Mouse (Mus musculus) liver, adult 2 months (tissue): ENCODE measurements at regions not wholly inside any gene's neighbourhood (a gene's known extent, or its start where the extent isn't known, plus 50 kb on each side); places are given as distances from the start of the nearest gene placed in this dataset.

Source experiments
- DNase-seq: peaks from one replicate; pipeline ENCODE4 v3.0.0-alpha.2; 2011; ENCODE audit warnings: low read depth, low spot score; ENCODE audit errors: extremely low read depth
- H3K27ac ChIP-seq: fragments of 200-500 bp; replicated peaks from 2 replicates; pipeline ENCODE4 v1.5.1; 2012; ENCODE audit warnings: low read depth, mild to moderate bottlenecking, control low read depth, inconsistent platforms, low read length; ENCODE audit not compliant: insufficient read depth
- H3K27me3 ChIP-seq: fragments of 200-500 bp; 2 replicates; pipeline ENCODE4 v1.6.1; 2012; ENCODE audit warnings: mild to moderate bottlenecking, moderate library complexity, low read length, inconsistent platforms; ENCODE audit not compliant: control insufficient read depth, insufficient read depth
- H3K36me3 ChIP-seq: fragments of 200-500 bp; 2 replicates; pipeline ENCODE4 v1.6.1; 2012; ENCODE audit warnings: low read length, inconsistent platforms; ENCODE audit not compliant: control insufficient read depth, insufficient read depth
- H3K4me1 ChIP-seq: fragments of 200-500 bp; 2 replicates; pipeline ENCODE4 v1.6.1; 2011; ENCODE audit warnings: low read length; ENCODE audit not compliant: control insufficient read depth, insufficient read depth
- H3K4me3 ChIP-seq: fragments of 200-500 bp; 2 replicates; pipeline ENCODE4 v1.5.1; 2011; ENCODE audit warnings: low read depth, mild to moderate bottlenecking, control low read depth, low read length, moderate library complexity; ENCODE audit not compliant: insufficient read depth
- H3K79me2 ChIP-seq: fragments of 200-500 bp; 2 replicates; pipeline ENCODE4 v1.6.1; 2012; ENCODE audit warnings: inconsistent platforms, mild to moderate bottlenecking, low read length, moderate library complexity; ENCODE audit not compliant: control insufficient read depth, insufficient read depth
- H3K9ac ChIP-seq: fragments of 200-500 bp; 2 replicates; pipeline ENCODE4 v1.6.1; 2012; ENCODE audit warnings: low read depth, mild to moderate bottlenecking, control low read depth, inconsistent platforms, low read length
- CTCF ChIP-seq: fragments of 200-500 bp; IDR thresholded peaks from 2 replicates; pipeline ENCODE4 v1.5.1; 2011; ENCODE audit warnings: low read depth, low read length, control low read depth
- POLR2A ChIP-seq: fragments of 200-500 bp; IDR thresholded peaks from 2 replicates; pipeline ENCODE4 v1.6.1; 2011; ENCODE audit warnings: low read length, control low read depth; ENCODE audit not compliant: insufficient read depth; ENCODE audit errors: extremely low read depth
- WGBS: fragments of 180-500 bp; shearing (Covaris S2); methylation state at CpG from one replicate; pipeline ENCODE4 v1.1.7; 2018; 5-methylcytosine and 5-hydroxymethylcytosine counted together

DNA sequence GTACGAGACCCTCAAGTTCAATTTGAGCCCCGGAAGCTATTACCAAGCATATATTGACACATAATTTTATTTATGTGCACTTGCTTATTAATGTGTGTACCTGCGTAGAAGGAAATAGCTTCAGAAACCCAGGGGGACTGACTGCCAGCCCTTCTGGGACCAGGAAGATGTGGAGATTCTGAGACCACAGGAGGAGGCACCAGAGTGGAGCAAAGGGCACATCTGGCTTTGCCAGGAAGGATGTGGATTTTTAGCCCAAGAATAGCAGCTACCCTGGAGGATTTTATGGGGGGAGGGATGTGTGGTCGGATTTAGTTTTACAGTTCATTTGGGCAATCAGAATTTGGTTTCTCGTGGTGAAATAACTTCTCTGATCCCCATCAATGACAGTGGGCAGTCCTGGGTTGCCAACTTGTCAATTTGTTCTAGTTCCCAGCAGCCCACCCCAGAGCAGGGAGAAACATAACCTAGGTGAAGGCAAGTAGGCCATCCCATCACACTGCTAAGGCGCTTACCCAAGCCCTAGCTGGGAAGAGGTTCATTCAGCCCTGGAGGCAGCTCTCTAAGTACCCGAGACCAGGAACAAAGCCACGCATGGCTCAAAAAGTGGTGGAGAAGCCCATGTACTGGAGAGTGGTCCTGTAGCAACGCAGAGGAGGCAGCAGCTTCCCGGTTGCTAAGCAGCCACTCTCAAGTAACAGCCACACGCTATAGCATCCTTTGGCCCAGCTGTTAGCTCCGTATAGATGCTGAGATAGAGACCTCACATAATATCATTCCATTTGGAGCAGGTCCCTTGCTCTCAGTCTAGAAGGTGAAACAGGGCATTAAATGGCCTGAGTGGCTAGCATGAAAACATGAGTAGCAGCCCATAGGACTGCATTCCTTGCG is 144.8 kb downstream of the Cxcl12 start:
- Histone ChIP-seq H3K9ac (no peak overlapping the region), H3K79me2 (no peaks in the 10 kb centered on the region), H3K4me1 (no peaks in the 10 kb centered on the region), H3K27ac (no peak overlapping the region), H3K4me3 (no peak overlapping the region), H3K27me3 (no peaks in the 10 kb centered on the region), H3K36me3 (no peaks in the 10 kb centered on the region)
- WGBS = 87% methylated on average over 13 of the region's 13 CpGs
- DNase-seq = no peak
- no peak for TF ChIP-seq POLR2A
- no peak for TF ChIP-seq CTCF

DNA sequence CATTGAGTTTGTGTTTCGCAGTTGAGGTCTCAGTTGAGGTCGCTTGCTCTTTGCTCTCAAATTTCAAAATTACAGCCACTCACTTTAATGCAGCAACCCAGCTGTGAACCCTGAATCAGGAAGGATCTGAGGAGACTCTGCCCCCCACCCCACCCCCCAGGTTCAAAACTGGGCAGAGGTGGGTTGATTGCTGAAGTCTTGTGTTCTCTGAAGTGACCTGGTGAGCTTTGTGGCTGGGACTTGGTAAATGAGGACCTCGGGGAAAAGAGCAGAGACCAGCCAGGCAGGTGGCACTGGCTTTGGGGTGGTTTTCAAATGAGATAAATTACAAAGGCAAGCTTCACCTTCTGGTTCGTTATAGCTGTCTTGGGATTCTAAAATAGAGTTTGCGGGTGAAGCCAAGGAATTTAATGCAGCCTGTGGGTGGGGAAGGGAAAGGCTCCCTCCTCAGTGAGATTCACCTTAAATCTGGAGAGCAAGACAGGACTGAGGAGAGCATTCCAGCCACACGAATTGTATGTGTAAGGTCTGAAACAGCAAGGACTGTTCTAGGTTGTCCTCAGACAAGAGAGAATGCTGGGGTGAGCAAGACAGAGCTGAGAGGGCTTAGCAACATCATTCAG is 145.7 kb downstream of the Cxcl12 start:
- Histone ChIP-seq H3K9ac (no peak overlapping the region), H3K79me2 (no peaks in the 10 kb centered on the region), H3K4me3 (no peak overlapping the region), H3K27ac (no peak overlapping the region), H3K36me3 (no peaks in the 10 kb centered on the region), H3K4me1 (no peaks in the 10 kb centered on the region), H3K27me3 (no peaks in the 10 kb centered on the region)
- no peak for DNase-seq
- TF ChIP-seq CTCF = no peak
- WGBS = 74% methylated on average over 6 of the region's 6 CpGs

DNA sequence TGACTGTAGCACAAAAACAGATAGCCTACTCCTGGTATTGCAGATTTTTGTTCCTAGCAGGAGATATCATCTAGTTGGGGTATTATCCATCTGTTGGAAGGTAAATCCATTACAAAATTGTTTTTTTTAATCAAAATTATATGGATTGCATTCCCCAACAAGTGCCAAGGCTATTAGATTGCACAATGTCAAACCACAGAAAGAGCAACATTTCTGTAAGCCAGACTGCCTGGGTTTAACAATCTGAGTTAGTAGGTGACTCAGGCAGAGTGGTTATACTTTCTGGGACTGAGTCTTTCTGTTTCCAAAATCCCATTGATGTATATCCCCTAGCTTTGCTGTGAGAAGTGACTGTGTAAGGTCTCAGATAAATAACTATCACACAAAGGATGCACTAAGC is 155.0 kb downstream of the Cxcl12 start:
- Histone ChIP-seq H3K27me3 (no peaks in the 10 kb centered on the region), H3K27ac (peak overlapping the region; percentile 31; the same call in 1 of the 2 replicates), H3K36me3 (no peaks in the 10 kb centered on the region), H3K4me1 (peaks cover 9% of the 10 kb centered on the region), H3K4me3 (no peak overlapping the region), H3K9ac (no peak overlapping the region), H3K79me2 (no peaks in the 10 kb centered on the region)
- TF ChIP-seq CTCF (no peak), POLR2A (no peak)
- DNase-seq = peak; percentile 65

DNA sequence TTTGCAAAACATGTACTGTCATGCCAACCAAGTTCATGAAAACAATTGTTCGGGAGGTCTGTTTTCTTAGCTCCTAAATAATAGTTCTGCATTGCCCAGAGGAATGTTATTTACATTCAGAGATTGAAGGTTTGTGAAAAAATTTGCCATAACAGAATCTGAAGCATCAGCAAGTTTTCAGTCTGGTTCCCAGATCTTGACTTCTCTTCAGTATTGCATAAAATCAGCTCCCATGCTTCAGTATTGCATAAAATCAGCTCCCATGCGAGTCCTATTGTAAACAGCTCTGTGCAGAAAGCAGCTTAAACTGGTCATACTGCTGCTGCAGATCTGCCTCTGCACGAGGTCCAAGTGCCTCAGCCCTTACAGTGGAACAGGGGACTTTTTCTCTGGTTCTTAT is 155.5 kb downstream of the Cxcl12 start:
- Histone ChIP-seq H3K4me1 (peaks cover 9% of the 10 kb centered on the region), H3K27me3 (no peaks in the 10 kb centered on the region), H3K36me3 (no peaks in the 10 kb centered on the region), H3K27ac (peak overlapping the region; percentile 31), H3K4me3 (no peak overlapping the region), H3K9ac (no peak overlapping the region), H3K79me2 (no peaks in the 10 kb centered on the region)
- DNase-seq = peak; percentile 65
- TF ChIP-seq CTCF (no peak), POLR2A (no peak)
- whole genome bisulfite sequencing = 14% methylated on average over 3 of the region's 3 CpGs

DNA sequence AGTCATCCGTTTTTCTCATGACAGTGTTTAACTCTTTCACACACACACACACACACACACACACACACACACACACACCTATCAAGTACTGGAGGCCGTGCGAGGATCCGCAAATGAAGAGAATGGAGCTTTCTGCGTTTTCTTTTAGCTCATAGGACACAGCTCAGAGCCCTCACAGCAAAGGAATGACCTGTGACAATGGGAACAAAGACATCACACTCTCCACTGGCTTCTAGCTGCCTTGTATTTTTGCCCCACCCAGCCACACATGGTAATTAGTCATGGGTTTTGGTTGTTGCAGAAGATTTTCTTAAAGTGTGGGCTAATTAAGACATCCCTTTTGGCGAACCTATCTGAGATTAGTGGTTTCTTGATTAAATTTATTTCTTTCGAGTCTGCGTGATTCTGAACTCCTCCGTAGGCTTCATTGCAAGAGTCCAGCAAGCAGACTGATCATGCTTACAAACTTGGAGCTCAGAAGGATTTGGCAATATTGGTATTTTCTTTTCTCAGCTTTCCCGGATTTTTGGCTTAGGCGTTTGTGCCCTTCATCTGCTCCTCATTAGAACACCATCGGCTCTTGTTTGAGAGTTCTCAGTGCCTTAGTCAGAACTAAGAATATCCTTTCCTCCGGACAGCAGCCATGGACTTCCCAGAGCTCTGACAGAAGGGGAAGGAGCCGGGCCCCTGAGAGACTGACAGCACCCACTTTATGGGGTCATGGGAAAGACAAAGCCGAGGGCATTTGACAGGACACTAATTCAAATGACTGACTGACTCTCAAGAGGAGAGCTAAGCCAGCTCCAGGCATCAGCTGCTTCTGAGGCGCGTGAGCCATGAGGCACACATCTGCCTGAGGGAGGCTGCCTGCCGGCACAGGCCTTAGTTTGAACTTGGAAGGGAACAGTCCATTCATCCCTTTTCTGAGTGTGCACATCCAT is 158.8 kb downstream of the Cxcl12 start:
- no peak for TF ChIP-seq CTCF
- TF ChIP-seq POLR2A = no peak
- DNase-seq = no peak
- Histone ChIP-seq H3K27me3 (no peaks in the 10 kb centered on the region), H3K36me3 (no peaks in the 10 kb centered on the region), H3K9ac (no peak overlapping the region), H3K79me2 (no peaks in the 10 kb centered on the region), H3K27ac (no peak overlapping the region), H3K4me3 (no peak overlapping the region), H3K4me1 (peaks cover 9% of the 10 kb centered on the region)
- 89% methylated on average over 18 of the region's 18 CpGs for WGBS
